Mouse (Mus musculus): ENCODE data around the gene Raver2. TPM values are rescaled to one million over a fixed set of nuclear protein-coding genes. Genes with fewer than 3 reads are reported as not detected.

Raver2 gene
- total and polyA plus RNA-seq, 3 experiments = 2.0 to 3.0 (median 2.2) TPM

DNA sequence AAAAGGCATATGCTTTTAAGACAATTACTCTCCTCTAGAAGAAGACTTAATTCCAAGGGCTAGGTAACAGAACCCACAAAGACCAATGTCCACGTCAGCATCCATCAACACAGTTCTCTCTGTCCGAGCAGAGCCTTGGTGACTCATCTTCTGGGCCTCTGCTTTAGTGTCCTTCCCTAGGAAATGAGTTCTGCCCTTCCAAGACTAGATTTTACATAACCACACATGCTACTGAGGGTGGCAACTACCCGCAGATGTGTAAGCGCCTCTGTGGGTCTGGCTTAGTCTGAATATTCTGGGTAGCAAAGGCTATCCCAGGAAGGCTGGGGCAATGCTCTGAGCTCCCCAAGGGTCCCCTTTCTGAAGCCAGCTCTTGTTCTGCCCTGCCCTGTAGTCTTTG lies 97.0 kb downstream of the Raver2 start:
- Histone ChIP-seq H3K36me3 (ENCODE audit: control insufficient read depth, insufficient read depth, low read length) (no peaks in the 10 kb centered on the region; the same call in 1 of the 2 replicates), H3K27me3 (ENCODE audit: control insufficient read depth, insufficient read depth, low read length) (no peaks in the 10 kb centered on the region)
- intact Hi-C loops (cut with DNase I) = loop anchor here (5.0 to 10.0 kb wide), 2 partner anchors 187 to 289 kb away; no protein-coding TSS in a partner anchor

DNA sequence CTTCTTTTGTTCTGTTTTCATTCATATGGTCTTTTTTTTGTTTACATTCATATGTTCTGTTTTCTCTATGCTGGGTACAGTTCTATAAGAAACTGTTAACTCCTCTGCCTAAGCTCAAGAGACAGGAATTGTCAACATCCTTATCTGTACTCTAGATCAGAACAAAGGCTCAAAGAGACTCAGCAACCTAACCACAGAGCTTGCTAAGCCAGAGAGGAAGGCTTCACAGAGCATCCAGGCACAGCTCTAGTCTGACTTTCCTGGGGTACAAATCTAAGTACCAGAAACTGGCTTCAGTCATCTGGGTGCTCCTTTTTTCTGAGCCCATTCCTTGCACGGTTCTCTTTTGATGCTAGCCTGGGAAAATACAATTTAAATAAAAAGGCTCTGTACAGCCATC lies 99.0 kb downstream of the Raver2 start:
- DNase-seq = no peak
- Histone ChIP-seq H3K4me3 (no peak overlapping the region), H3K4me1 (ENCODE audit: control insufficient read depth, insufficient read depth, low read length) (peaks cover 2% of the 10 kb centered on the region; the same call in 1 of the 2 replicates), H3K36me3 (ENCODE audit: control insufficient read depth, insufficient read depth, low read length) (no peaks in the 10 kb centered on the region; the same call in none of the 2 replicates), H3K27ac (no peak overlapping the region), H3K79me2 (replicated peaks; ENCODE audit: control insufficient read depth, insufficient read depth, low read length) (no peaks in the 10 kb centered on the region), H3K9ac (ENCODE audit: low read depth, low read length) (no peak overlapping the region), H3K27me3 (ENCODE audit: control insufficient read depth, insufficient read depth, low read length) (no peaks in the 10 kb centered on the region)
- TF ChIP-seq EP300 (IDR thresholded peaks at IDR 0.05; ENCODE audit: insufficient read depth, low read depth, low read length) (no peak), POLR2A (IDR thresholded peaks at IDR 0.05; ENCODE audit: insufficient read depth, low read depth, low read length) (no peak), CTCF (IDR thresholded peaks at IDR 0.05) (no peak)
- intact Hi-C loops (cut with DNase I) = loop anchor here (2.0 to 10.0 kb wide), 4 partner anchors 151 to 287 kb away; no protein-coding TSS in a partner anchor
- WGBS = 94% methylated on average over 1 of the region's 1 CpGs

More for the DNA sequence above, 97.0 kb downstream of the Raver2 start:
- Histone ChIP-seq H3K9ac (ENCODE audit: low read depth, low read length) (no peak overlapping the region), H3K4me3 (no peak overlapping the region), H3K27ac (no peak overlapping the region), H3K79me2 (replicated peaks; ENCODE audit: control insufficient read depth, insufficient read depth, low read length) (no peaks in the 10 kb centered on the region), H3K4me1 (ENCODE audit: control insufficient read depth, insufficient read depth, low read length) (no peaks in the 10 kb centered on the region; the same call in 1 of the 2 replicates)
- TF ChIP-seq CTCF (IDR thresholded peaks at IDR 0.05) (no peak), EP300 (IDR thresholded peaks at IDR 0.05; ENCODE audit: insufficient read depth, low read depth, low read length) (no peak), POLR2A (IDR thresholded peaks at IDR 0.05; ENCODE audit: insufficient read depth, low read depth, low read length) (no peak)
- no peak for DNase-seq
- WGBS = 78% methylated on average over 4 of the region's 4 CpGs

DNA sequence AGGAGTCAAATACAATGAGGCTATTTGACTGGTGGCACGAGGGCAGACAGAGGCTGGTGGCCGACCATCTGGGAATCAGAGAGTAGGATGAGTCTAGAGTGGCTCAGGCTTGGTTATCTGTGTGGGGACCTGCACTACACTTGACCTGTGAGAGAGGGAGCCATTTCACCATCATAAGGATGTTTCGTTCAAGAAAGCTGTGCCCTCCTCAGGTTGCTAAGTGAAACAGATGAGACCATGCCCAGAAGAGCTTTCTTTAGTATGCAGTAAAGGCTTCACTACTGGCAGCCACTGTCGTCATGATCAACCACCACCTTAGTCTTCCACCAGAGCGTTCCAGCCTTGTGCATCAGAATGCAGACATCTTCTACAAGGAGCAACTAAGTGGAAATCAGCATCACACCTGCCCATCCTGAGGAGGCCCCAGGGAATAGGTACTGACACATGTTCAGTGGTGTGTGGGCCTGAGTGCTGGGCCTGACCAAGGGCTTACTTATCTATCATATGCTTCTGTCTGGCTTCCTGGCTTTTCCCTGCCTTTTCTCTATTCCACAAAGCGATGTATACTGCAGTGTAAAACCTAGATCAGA lies 99.5 kb downstream of the Raver2 start:
- no peak overlapping the region for H3K4me3 ChIP-seq
- H3K79me2 ChIP-seq (replicated peaks; ENCODE audit: control insufficient read depth, insufficient read depth, low read length) = no peaks in the 10 kb centered on the region
- H3K9ac ChIP-seq (ENCODE audit: low read depth, low read length) = no peak overlapping the region
- H3K27ac ChIP-seq = no peak overlapping the region
- WGBS = 54% methylated on average over 6 of the region's 6 CpGs
- peaks cover 2% of the 10 kb centered on the region; the same call in 1 of the 2 replicates for H3K4me1 ChIP-seq (ENCODE audit: control insufficient read depth, insufficient read depth, low read length)
- DNase-seq = peak in 1 of 2 experiments; percentile 58
- no peaks in the 10 kb centered on the region for H3K27me3 ChIP-seq (ENCODE audit: control insufficient read depth, insufficient read depth, low read length)
- H3K36me3 ChIP-seq (ENCODE audit: control insufficient read depth, insufficient read depth, low read length) = peaks cover 3% of the 10 kb centered on the region
- intact Hi-C loops (cut with DNase I) = loop anchor here (2.0 to 10.0 kb wide), 4 partner anchors 151 to 287 kb away; no protein-coding TSS in a partner anchor
- TF ChIP-seq EP300 (IDR thresholded peaks at IDR 0.05; ENCODE audit: insufficient read depth, low read depth, low read length) (0 out of 2 replicates have a peak, but pooled peaks have one; percentile 18), POLR2A (IDR thresholded peaks at IDR 0.05; ENCODE audit: insufficient read depth, low read depth, low read length) (no peak), CTCF (IDR thresholded peaks at IDR 0.05) (peak; percentile 89)

DNA sequence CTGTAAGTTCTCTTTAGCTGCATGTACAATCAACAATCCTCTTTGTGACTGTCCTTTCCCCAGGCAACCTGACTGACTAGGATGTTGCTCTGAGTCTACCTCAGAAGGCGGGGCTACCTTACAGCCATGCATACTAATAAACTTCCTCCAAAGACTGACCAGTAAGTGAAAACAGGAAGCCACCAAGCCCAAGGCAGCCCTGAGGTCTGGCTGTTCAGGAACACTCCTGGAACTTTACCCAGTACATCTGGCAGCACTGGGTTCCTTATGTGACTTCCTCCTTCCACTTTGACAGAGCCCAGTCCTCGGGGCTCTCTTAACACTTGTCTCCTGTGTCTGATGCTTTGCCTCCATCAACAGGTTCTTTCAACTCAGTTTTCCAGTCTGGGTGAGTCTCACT lies 104.0 kb downstream of the Raver2 start:
- peaks cover 13% of the 10 kb centered on the region for H3K36me3 ChIP-seq (ENCODE audit: control insufficient read depth, insufficient read depth, low read length)
- intact Hi-C loops (cut with DNase I) = no loop called here
- TF ChIP-seq CTCF (IDR thresholded peaks at IDR 0.05) = no peak
- no peak for TF ChIP-seq EP300 (IDR thresholded peaks at IDR 0.05; ENCODE audit: insufficient read depth, low read depth, low read length)
- TF ChIP-seq POLR2A (IDR thresholded peaks at IDR 0.05; ENCODE audit: insufficient read depth, low read depth, low read length) = no peak
- DNase-seq = peak in 1 of 2 experiments; percentile 50
- no peak overlapping the region for H3K4me3 ChIP-seq
- no peak overlapping the region; the same call in 1 of the 2 replicates for H3K27ac ChIP-seq
- H3K9ac ChIP-seq (ENCODE audit: low read depth, low read length) = no peak overlapping the region
- H3K4me1 ChIP-seq (ENCODE audit: control insufficient read depth, insufficient read depth, low read length) = peaks cover 5% of the 10 kb centered on the region
- 46% methylated on average over 2 of the region's 2 CpGs for WGBS
- no peaks in the 10 kb centered on the region for H3K27me3 ChIP-seq (ENCODE audit: control insufficient read depth, insufficient read depth, low read length)
- no peaks in the 10 kb centered on the region for H3K79me2 ChIP-seq (replicated peaks; ENCODE audit: control insufficient read depth, insufficient read depth, low read length)

DNA sequence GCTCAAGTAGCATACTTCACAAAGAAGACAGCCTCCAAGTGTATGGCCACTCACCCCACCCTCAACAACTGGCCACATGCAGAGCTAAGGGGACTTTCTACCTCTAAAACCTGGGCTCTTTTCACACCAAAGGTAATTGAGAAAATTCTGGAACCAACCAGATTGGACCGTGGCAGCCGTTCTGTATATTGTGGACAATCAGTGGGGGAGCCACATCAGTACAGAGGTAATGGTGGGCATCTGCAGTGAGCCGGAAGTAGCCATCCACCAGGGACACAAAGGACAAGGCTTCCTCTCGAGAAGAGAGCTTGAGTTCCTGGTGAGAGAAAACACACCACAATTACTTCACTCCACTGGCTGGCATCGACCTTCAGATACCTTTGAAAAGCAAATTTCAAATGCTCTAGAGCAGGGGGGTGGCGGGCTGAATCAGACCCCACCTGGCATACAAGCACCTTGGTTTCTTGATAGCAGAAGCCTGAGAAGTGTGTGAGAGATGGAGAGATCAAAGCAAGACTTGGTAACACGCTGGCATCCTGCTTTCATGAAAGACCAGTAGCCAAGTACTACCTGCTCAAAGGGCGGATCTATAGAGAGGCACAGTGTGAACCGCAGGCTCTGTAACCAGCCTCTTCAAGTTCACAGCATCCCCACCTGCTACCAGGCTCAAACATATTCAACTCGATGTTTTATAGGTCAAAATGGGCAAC lies 106.3 kb downstream of the Raver2 start:
- no peak overlapping the region for H3K27ac ChIP-seq
- 91% methylated on average over 10 of the region's 10 CpGs for WGBS
- no peaks in the 10 kb centered on the region for H3K79me2 ChIP-seq (replicated peaks; ENCODE audit: control insufficient read depth, insufficient read depth, low read length)
- TF ChIP-seq EP300 (IDR thresholded peaks at IDR 0.05; ENCODE audit: insufficient read depth, low read depth, low read length) (no peak), POLR2A (IDR thresholded peaks at IDR 0.05; ENCODE audit: insufficient read depth, low read depth, low read length) (no peak), CTCF (IDR thresholded peaks at IDR 0.05) (no peak)
- H3K27me3 ChIP-seq (ENCODE audit: control insufficient read depth, insufficient read depth, low read length) = no peaks in the 10 kb centered on the region
- H3K36me3 ChIP-seq (ENCODE audit: control insufficient read depth, insufficient read depth, low read length) = peaks cover 20% of the 10 kb centered on the region
- no peak overlapping the region for H3K9ac ChIP-seq (ENCODE audit: low read depth, low read length)
- peaks cover 7% of the 10 kb centered on the region for H3K4me1 ChIP-seq (ENCODE audit: control insufficient read depth, insufficient read depth, low read length)
- DNase-seq = no peak
- H3K4me3 ChIP-seq = no peak overlapping the region
- intact Hi-C loops (cut with DNase I) = no loop called here

Measured in heart, adult 2 months (tissue).